Mouse (Mus musculus): ENCODE data around the gene Tapt1. TPM values are rescaled to one million over a fixed set of nuclear protein-coding genes. Genes with fewer than 3 reads are reported as not detected.
A peak's percentile ranks its signal among the peaks of the same experiment; 100 is the strongest.

Gene Tapt1
- total RNA-seq, 1 experiment from 2014 or later: 116 TPM

DNA sequence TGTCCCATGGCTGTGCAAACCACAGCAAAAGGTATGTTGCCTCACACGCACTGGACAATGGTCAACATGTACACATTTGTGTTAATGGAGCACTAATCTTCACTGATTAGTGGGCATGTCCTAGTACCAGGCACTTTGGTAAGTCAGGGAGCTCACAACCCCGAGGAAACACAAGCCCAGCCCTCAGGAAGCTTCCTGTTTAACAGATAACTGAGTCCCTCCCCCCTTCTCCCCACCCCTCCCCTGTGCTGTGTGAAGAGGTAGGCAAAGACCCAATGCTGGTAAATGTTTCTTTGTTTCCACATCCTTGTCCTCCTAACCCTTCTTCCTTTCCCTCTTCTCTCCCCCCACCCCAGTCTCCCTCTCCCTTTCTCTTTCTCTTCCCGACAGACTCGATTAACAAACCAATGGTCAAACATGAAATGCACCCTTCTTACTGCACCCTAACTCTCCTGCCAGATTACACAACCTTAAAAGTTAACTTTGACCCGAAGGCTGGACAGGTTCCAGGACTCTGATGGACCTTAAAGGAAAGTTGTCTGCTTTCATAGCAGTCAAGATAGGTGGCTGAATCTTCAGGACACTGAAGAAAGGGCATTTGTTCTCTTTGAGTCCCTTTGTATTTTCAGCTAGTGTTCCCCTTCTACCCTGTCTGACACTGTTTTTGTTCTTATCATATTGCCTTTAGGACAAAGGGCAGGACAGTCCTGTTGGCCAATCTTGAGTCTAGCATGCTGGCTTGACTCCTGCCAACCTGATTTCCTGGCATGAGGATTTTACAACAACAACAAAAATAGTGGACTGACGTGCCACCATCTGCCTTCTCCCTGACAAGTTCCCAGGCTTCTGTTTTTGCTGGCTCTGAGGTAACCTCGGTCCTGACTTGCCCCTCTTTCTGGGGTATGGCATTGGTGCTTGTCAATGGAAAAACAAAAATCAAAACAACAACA, 13.0 kb upstream of the Tapt1 start:
- no peak for ATAC-seq (ENCODE audit: extremely low read depth, insufficient number of reproducible peaks, low FRiP score, poor library complexity, severe bottlenecking)

DNA sequence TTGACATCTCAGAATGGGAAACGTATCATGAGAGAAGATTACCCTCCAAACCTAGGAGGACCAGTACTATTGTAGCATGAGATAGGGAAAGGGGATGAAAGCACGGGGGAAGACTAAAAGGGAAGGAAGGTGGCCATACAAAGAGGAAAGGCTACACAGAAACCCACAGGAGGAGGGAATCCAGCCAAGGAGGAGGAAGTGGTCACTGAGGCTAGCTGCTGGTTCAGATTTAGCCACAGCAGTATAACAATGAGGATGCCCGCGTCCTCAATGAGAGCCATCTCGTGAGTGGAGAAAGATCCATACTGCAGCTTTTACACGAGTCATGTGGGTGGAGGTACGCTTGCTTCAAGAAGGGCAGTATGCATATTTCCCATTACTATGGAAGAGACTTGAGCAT, 11.8 kb upstream of the Tapt1 start:
- no peak for ATAC-seq (ENCODE audit: extremely low read depth, insufficient number of reproducible peaks, low FRiP score, poor library complexity, severe bottlenecking)

GRCm38 (mm10) chr5:44234606-44235005, 8.2 kb upstream of the Tapt1 start:
- no peak for ATAC-seq (ENCODE audit: extremely low read depth, insufficient number of reproducible peaks, low FRiP score, poor library complexity, severe bottlenecking)

DNA sequence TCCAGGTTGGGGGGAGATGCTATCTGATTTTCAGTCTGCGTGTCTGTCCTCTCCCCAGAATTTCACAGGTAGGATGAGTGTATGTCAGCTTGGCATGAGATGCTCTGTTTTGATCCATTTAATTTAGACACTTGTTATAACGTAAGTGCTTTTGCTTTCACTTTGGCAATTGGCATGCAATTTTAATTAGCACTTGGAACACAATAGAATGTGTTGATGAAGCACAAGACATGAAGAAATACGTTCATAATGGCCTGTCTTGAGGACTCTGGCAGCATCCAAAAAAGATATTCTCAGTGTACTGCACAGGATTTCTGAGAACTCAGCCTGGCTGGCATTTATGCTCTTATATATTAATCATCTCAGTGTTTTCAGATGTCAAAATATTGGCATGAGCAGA, 7.5 kb upstream of the Tapt1 start:
- ATAC-seq (ENCODE audit: extremely low read depth, insufficient number of reproducible peaks, low FRiP score, poor library complexity, severe bottlenecking): no peak

GRCm38 (mm10) chr5:44228756-44229155, 2.3 kb upstream of the Tapt1 start:
- no peak for ATAC-seq (ENCODE audit: extremely low read depth, insufficient number of reproducible peaks, low FRiP score, poor library complexity, severe bottlenecking)

DNA sequence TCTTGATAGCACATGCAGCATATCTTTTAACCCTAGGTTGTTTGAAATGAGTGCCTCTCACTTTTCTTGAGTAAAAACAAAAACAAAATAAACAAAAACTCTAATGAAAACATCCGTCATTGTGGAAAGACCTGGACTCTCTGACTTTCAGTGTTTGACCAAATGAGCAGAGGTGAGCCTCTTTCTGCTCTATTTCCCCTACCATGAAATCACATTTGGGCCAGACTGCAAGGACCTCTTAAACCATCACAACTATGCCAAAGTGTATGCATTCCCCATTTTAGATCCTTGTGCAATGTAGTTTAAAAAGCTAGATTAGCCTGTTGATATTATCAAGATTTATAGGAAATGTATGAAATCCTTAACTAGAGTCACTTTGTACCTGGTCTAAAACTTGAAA, 1.9 kb upstream of the Tapt1 start:
- no peak for ATAC-seq (ENCODE audit: extremely low read depth, insufficient number of reproducible peaks, low FRiP score, poor library complexity, severe bottlenecking)

DNA sequence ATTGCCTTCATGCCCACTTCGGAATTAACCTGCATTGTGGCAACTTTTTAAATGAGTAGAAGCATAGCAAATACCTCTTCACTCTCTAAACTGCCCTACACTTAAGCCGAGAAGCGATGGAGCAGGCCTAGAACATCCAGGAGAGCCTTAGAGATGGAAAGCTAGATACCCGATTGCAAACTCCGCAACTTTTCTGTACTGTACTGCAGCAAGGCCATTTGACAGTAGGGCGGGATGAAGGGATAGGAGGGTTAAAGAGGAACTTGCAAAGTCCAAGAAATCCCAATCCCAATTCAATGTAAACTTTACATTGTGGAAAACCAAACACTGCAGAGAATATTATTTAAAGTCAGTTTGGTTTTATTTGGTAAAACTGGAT, 1.0 kb upstream of the Tapt1 start:
- ATAC-seq (ENCODE audit: extremely low read depth, insufficient number of reproducible peaks, low FRiP score, poor library complexity, severe bottlenecking): no peak

DNA sequence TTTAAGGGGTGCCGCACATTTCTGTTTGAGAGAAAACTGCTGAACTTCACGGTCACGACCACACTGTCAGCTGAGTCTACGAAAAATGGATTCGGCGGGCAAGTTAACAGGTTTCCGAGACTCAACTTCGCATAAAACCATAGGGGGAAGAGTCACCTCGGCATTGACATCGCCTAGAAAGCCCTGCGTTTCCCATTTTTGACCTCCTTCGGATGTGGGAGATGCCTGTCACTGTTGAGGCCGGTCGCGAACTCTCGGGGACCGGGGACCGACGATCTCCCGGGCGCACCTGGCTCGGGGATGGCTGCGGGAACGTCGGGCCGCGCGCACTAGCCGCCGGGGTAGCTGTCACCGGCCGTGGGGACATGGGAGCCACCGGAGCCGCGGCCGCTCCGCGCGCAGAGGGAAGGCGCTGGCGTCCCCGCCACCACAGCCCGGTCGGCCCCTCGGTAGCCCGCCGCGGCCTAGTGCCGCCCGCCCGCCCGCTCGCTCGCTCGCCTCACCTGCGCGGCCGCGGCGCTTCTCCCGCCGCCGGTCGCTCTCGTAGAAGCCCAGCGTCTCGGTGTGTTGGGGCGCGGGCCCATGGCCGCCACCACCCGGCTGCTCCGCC, 410 bp downstream of the Tapt1 start:
- ATAC-seq (ENCODE audit: extremely low read depth, insufficient number of reproducible peaks, low FRiP score, poor library complexity, severe bottlenecking): no peak

DNA sequence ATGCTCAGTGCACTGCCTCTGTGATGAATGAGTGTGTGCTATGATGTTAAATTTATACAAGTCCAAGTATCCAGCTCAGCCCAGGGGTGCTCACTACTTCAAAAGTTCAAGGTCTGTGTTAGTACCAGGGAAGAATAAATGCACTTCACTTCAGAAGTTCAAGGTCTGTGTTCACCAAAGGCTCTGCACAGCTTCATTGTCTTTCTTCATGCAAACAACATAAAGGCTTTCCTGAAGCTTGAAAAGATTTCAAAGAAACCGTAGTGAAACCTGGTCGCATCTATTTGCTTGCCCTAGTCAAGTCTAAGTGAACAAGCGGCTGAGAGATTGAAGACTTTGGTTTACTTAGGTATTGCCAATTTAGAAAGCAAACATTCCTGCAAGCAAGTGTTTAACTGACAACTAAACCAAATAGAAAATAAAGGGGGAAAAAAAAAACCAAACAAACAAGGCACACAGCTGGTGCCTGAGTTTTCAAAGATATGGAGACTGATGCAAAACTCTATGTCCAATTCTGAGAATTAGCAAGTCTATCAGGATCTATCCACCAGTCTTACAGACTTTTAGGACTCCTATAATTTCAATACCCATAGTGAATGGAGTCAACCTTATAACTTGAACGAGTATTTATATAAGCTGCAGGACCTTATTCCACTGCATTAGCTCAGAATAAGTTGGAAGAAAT, 1.4 kb downstream of the Tapt1 start:
- ATAC-seq (ENCODE audit: extremely low read depth, insufficient number of reproducible peaks, low FRiP score, poor library complexity, severe bottlenecking): no peak

DNA sequence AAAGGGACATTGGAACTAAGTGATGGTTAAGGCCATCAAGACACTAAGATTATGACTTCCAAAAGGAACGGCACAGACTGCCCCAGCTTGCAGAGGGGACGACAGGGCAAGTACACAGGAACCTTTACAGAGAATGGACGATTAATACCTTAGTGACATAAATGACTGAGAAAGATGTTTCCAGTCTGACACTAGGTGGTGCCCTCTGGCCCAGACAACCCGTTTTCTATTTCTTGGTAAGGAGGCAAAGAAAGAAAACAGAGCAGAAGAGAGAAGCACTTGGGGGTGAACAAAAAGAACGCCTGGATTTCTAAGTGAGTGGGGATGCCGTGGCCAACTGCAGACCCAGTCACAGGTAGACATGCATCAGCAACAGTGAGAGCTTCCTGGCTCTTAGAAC, 2.2 kb downstream of the Tapt1 start:
- peak; percentile 55 for ATAC-seq (ENCODE audit: extremely low read depth, insufficient number of reproducible peaks, low FRiP score, poor library complexity, severe bottlenecking)

DNA sequence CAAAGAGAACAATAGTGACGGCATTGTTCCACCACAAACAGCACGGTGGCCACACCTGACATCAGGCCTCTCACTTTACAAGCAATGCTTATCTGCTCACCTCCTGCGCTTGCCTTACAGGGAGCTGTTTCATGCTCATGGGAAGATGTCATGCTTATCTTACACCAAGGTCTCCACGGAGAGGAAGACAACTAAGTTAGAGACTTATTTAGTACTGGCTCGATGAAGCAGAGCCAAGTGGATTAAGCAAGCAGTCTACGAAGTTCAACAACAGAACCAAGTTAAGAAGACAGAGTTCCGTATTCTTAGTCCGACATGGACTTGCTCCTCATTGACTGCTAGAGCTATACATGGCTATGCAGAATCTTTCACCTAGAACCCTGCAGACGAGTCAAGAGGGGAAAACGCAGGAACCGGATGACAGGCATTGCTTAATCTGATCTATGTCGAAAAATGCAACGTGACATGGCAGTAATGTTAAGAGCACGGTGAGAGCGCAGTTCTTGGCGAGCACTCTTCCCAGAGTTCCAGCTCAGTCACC, 3.0 kb downstream of the Tapt1 start:
- peak; percentile 17; the same call in 1 of the 2 replicates for ATAC-seq (ENCODE audit: extremely low read depth, insufficient number of reproducible peaks, low FRiP score, poor library complexity, severe bottlenecking)

DNA sequence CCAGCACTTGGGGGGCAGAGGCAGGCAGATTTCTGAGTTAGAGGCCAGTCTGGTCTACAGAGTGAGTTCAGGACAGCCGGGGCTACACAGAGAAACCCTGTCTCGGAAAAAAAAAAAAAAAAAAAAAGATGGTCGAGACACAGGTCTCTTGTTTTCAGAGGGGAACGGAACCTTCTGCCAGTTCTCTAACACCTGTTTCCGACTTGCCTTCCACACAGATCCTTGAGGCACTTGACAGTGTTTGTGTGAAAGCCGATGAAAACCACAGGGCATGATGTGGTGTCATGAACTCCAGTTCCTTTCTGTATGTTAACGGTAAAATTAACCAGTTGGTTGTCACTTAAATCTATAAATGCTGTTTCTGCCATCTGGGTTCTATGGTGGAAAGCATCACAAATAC, 6.0 kb downstream of the Tapt1 start:
- ATAC-seq (ENCODE audit: extremely low read depth, insufficient number of reproducible peaks, low FRiP score, poor library complexity, severe bottlenecking): peak; percentile 48; the same call in 1 of the 2 replicates

DNA sequence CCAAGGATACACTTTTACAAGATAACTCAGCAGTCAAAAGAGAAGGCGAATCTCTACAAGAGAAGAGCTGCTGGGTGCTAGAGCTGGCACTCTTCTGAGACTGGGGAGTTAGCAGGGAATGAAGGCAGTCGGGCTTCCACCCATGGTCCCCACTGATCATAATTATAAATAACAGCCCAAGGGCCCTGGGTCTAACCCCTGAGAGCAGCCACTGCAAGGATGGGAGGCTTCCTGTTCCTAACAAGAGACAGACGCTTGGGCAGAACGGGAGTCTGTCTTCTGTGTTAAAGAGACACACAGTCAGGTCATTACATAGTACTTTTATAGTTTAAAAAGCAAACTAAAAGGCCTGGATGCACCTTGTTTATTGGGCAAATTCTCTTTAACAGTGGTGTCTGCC, 6.6 kb downstream of the Tapt1 start:
- no peak for ATAC-seq (ENCODE audit: extremely low read depth, insufficient number of reproducible peaks, low FRiP score, poor library complexity, severe bottlenecking)

DNA sequence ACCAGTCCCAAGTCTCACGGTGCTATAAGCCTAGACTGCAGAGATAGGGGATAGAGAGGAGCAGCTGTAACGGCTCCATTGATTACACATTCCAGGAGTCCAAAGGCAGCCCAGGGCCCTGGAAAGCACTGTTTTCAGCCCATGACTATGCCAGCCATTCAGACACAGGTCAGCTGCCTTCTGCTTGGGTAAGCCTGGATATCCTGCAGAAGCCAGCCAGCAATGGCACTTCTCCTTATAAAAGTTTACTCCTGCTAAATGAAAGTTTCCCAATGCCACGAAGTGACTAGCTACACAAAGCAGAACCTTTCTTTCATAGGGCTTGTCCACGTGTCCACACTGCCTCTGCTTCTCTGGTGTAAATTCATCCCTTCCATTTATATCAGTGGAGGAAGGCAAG, 7.9 kb downstream of the Tapt1 start:
- ATAC-seq (ENCODE audit: extremely low read depth, insufficient number of reproducible peaks, low FRiP score, poor library complexity, severe bottlenecking): no peak

DNA sequence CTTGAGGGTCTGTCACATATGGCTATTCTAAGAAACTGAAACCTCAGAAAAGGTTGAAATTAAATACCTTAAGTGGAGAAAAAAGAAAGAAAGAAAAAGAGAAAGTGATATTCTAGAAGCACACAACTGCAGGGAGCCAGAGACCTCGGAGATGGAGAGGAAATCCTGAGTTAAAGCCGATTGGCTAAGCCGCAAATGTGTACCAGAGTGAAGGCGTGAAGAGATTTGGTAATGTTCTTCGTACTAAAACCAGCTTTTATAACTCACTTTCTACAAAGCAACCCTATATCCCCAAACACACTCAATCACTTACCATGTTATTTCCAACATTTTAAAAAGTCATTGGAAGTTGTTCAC, 8.8 kb downstream of the Tapt1 start:
- ATAC-seq (ENCODE audit: extremely low read depth, insufficient number of reproducible peaks, low FRiP score, poor library complexity, severe bottlenecking): no peak

- no peak for ATAC-seq (ENCODE audit: extremely low read depth, insufficient number of reproducible peaks, low FRiP score, poor library complexity, severe bottlenecking)
Measured at GRCm38 (mm10) chr5:44217041-44217684, 9.3 kb downstream of the Tapt1 start.

DNA sequence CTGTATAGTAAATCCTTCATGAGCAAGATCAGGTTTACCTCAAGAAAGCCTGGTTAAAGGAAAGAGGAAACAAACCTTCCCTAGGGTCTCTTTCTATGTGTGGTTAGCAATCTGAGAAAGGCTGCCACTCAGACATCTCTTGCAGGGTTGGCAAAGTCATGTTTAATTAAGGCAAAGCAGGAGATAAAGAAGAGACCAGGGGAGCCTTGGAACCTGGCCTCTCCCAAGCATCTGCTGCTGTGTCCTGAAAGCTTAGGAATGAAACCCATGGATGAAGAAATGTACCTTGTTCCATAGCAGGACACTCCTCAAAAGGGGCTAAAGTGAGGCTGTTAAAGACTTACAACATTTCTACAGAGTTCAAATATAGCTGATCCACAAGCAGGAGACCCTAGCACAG, 11.3 kb downstream of the Tapt1 start:
- no peak for ATAC-seq (ENCODE audit: extremely low read depth, insufficient number of reproducible peaks, low FRiP score, poor library complexity, severe bottlenecking)

GRCm38 (mm10) chr5:44214025-44214424, 12.4 kb downstream of the Tapt1 start:
- no peak for ATAC-seq (ENCODE audit: extremely low read depth, insufficient number of reproducible peaks, low FRiP score, poor library complexity, severe bottlenecking)

- ATAC-seq (ENCODE audit: extremely low read depth, insufficient number of reproducible peaks, low FRiP score, poor library complexity, severe bottlenecking): no peak
Measured at GRCm38 (mm10) chr5:44213391-44213790, 13.0 kb downstream of the Tapt1 start.
